Mouse (Mus musculus): Measurements from ENCODE around the gene Rpap3. TPM values are rescaled to one million over a fixed set of nuclear protein-coding genes. Genes with fewer than 3 reads are reported as not detected.

Rpap3 gene
- total and polyA plus RNA-seq, 2 experiments from 2014 or later: 14.1 to 38.1 TPM

GRCm38 (mm10) chr15:97648176-97648575 lies 57.4 kb downstream of the Rpap3 start:
- H3K9me3 ChIP-seq (ENCODE audit: low read length): no peaks in the 10 kb centered on the region
- H3K36me3 ChIP-seq (ENCODE audit: insufficient read depth, low read length): no peaks in the 10 kb centered on the region
- no peak for TF ChIP-seq CTCF (IDR thresholded peaks at IDR 0.05; ENCODE audit: low read depth)
- no peak overlapping the region for H3K27ac ChIP-seq
- no peaks in the 10 kb centered on the region for H3K27me3 ChIP-seq (ENCODE audit: insufficient read depth, low read length)
- H3K4me1 ChIP-seq (ENCODE audit: insufficient read depth, low read length): no peaks in the 10 kb centered on the region; the same call in 1 of the 2 replicates
- 86% methylated on average over 18 of the region's 18 CpGs for WGBS
- H3K4me2 ChIP-seq (ENCODE audit: low read depth, low read length): no peak overlapping the region
- DNase-seq (ENCODE audit: low spot score): no peak
- ATAC-seq: no peak
- H3K9ac ChIP-seq (replicated peaks; ENCODE audit: low read length): no peak overlapping the region
- no peak overlapping the region for H3K4me3 ChIP-seq (ENCODE audit: low read length)

GRCm38 (mm10) chr15:97646426-97646825 lies 59.2 kb downstream of the Rpap3 start:
- no peak for TF ChIP-seq CTCF (IDR thresholded peaks at IDR 0.05; ENCODE audit: low read depth)
- H3K27me3 ChIP-seq (ENCODE audit: insufficient read depth, low read length): no peaks in the 10 kb centered on the region
- no peaks in the 10 kb centered on the region for H3K9me3 ChIP-seq (ENCODE audit: low read length)
- no peaks in the 10 kb centered on the region for H3K36me3 ChIP-seq (ENCODE audit: insufficient read depth, low read length)
- ATAC-seq: no peak
- DNase-seq (ENCODE audit: low spot score): no peak
- H3K4me3 ChIP-seq (ENCODE audit: low read length): no peak overlapping the region
- no peak overlapping the region for H3K4me2 ChIP-seq (ENCODE audit: low read depth, low read length)
- no peak overlapping the region for H3K27ac ChIP-seq
- no peak overlapping the region for H3K9ac ChIP-seq (replicated peaks; ENCODE audit: low read length)
- 35% methylated on average over 7 of the region's 7 CpGs for WGBS
- no peaks in the 10 kb centered on the region; the same call in 1 of the 2 replicates for H3K4me1 ChIP-seq (ENCODE audit: insufficient read depth, low read length)

GRCm38 (mm10) chr15:97643986-97644385 lies 61.6 kb downstream of the Rpap3 start:
- no peak overlapping the region for H3K27ac ChIP-seq
- DNase-seq (ENCODE audit: low spot score) (no peak), ATAC-seq (no peak)
- H3K4me2 ChIP-seq (ENCODE audit: low read depth, low read length): no peak overlapping the region
- no peak overlapping the region for H3K9ac ChIP-seq (replicated peaks; ENCODE audit: low read length)
- TF ChIP-seq CTCF (IDR thresholded peaks at IDR 0.05; ENCODE audit: low read depth): no peak
- no peak overlapping the region for H3K4me3 ChIP-seq (ENCODE audit: low read length)
- no peaks in the 10 kb centered on the region for H3K9me3 ChIP-seq (ENCODE audit: low read length)
- no peaks in the 10 kb centered on the region; the same call in 1 of the 2 replicates for H3K4me1 ChIP-seq (ENCODE audit: insufficient read depth, low read length)
- WGBS: 94% methylated on average over 4 of the region's 4 CpGs
- H3K27me3 ChIP-seq (ENCODE audit: insufficient read depth, low read length): no peaks in the 10 kb centered on the region
- H3K36me3 ChIP-seq (ENCODE audit: insufficient read depth, low read length): no peaks in the 10 kb centered on the region

Other genes starting within 250 kb of the Rpap3 start
- 0.10 TPM in 1 of 2 replicates, not detected in the other for gene Endou, start 25.5 kb upstream of the Rpap3 start, total RNA-seq (2014; rRNA removed)
- gene Endou, start 25.5 kb upstream of the Rpap3 start, polyA plus RNA-seq (2015; fragmentation: Nextera tagmentation; extraction: Ambion mirVana): 0.44 and 0.49 TPM in 2 replicates
- 26.4 and 41.9 TPM in 2 replicates for gene Rapgef3, start 62.1 kb upstream of the Rpap3 start, total RNA-seq (2014; rRNA removed)
- gene Rapgef3, start 62.1 kb upstream of the Rpap3 start, polyA plus RNA-seq (2015; fragmentation: Nextera tagmentation; extraction: Ambion mirVana): 10.3 and 12.2 TPM in 2 replicates
- 84.4 and 89.3 TPM in 2 replicates for gene Slc48a1, start 72.7 kb upstream of the Rpap3 start, total RNA-seq (2014; rRNA removed)
- gene Slc48a1, start 72.7 kb upstream of the Rpap3 start, polyA plus RNA-seq (2015; fragmentation: Nextera tagmentation; extraction: Ambion mirVana): 140 and 152 TPM in 2 replicates
- gene Hdac7, start 138.7 kb upstream of the Rpap3 start, total RNA-seq (2014; rRNA removed): 23.6 and 28.6 TPM in 2 replicates
- gene Hdac7, start 138.7 kb upstream of the Rpap3 start, polyA plus RNA-seq (2015; fragmentation: Nextera tagmentation; extraction: Ambion mirVana): 21.7 and 23.7 TPM in 2 replicates
- gene Vdr, start 204.8 kb upstream of the Rpap3 start, total RNA-seq (2014; rRNA removed): 0.26 and 0.29 TPM in 2 replicates
- 0.38 and 0.76 TPM in 2 replicates for gene Vdr, start 204.8 kb upstream of the Rpap3 start, polyA plus RNA-seq (2015; fragmentation: Nextera tagmentation; extraction: Ambion mirVana)